ENCODE assay signal across 9 mouse cellular contexts in genomic region chr5:66075032-66075488, GRCm38 (mm10).
A peak's percentile ranks its signal among the peaks of the same experiment; 100 is the strongest.
DNase-seq lines count a peak whose midpoint lies in the region; ATAC-seq and TF ChIP-seq lines count a peak whose summit lies in the region.
"Had no signal": no experiment of that assay in that cellular context is flagged by ENCODE, and none has a peak within 500 bp of the region (broad histone marks: within the 10 kb centered on the region; RNA-seq: fewer than 3 reads in every experiment).

No protein-coding gene starts in this region.

- DNase-seq in heart, postnatal 36 days = peak; percentile 30 to 57
- peak; percentile 33 to 37 for DNase-seq in spleen, postnatal 14 days (ENCODE audit: low spot score in 2 of 2)
- DNase-seq in ovary, postnatal 14 days (ENCODE audit: low spot score) = no peak
- no peak for DNase-seq in Muller cell, postnatal 12 days (ENCODE audit: inconsistent ontology term)
- DNase-seq in adrenal gland, postnatal 36 days = no peak

- no peaks in the 10 kb centered on the region for H3K9me3 ChIP-seq in liver, embryonic 16.5 days (replicated peaks; ENCODE audit: control insufficient read depth, low read length)
- H3K9me3 ChIP-seq: embryonic facial prominence, embryonic 12.5 days; limb, embryonic 13.5 days had no signal

- H3K27me3 ChIP-seq in liver, embryonic 16.5 days (ENCODE audit: control insufficient read depth, insufficient read depth, low read depth, low read length) = no peaks in the 10 kb centered on the region
- H3K27me3 ChIP-seq: embryonic facial prominence, embryonic 12.5 days; limb, embryonic 13.5 days had no signal

- H3K4me3 ChIP-seq in bone marrow macrophage, adult 2 months (ENCODE audit: insufficient read depth, low read length) = peak overlapping the region; percentile 18; the same call in 1 of the 2 replicates
- H3K4me3 ChIP-seq in liver, embryonic 16.5 days (ENCODE audit: low read depth, low read length) = no peak overlapping the region
- H3K4me3 ChIP-seq: embryonic facial prominence, embryonic 12.5 days; limb, embryonic 13.5 days had no signal

- H3K9ac ChIP-seq in liver, embryonic 16.5 days (ENCODE audit: low read depth, low read length) = no peak overlapping the region
- H3K9ac ChIP-seq: embryonic facial prominence, embryonic 12.5 days; limb, embryonic 13.5 days had no signal

- no peaks in the 10 kb centered on the region for H3K36me3 ChIP-seq in liver, embryonic 16.5 days (ENCODE audit: control insufficient read depth, insufficient read depth)
- H3K36me3 ChIP-seq: embryonic facial prominence, embryonic 12.5 days; limb, embryonic 13.5 days had no signal

- H3K4me1 ChIP-seq in bone marrow macrophage, adult 2 months (ENCODE audit: control insufficient read depth, insufficient read depth, low read length) = peaks cover 74% of the 10 kb centered on the region
- H3K4me1 ChIP-seq in liver, embryonic 16.5 days (ENCODE audit: control insufficient read depth, low read depth, low read length) = peaks cover 28% of the 10 kb centered on the region
- H3K4me1 ChIP-seq: embryonic facial prominence, embryonic 12.5 days had no signal

- intact Hi-C loops in heart, postnatal 36 days (cut with DNase I) = no loop called here

- peak overlapping the region; percentile 95 for H3K27ac ChIP-seq in bone marrow macrophage, adult 2 months (ENCODE audit: insufficient read depth, low read depth, low read length)
- peak overlapping the region; percentile 73 for H3K27ac ChIP-seq in liver, embryonic 16.5 days (ENCODE audit: low read length)
- H3K27ac ChIP-seq: embryonic facial prominence, embryonic 12.5 days; limb, embryonic 13.5 days had no signal

- no peak overlapping the region; the same call in 1 of the 2 replicates for H3K4me2 ChIP-seq in liver, embryonic 16.5 days (ENCODE audit: low read depth, low read length)
- H3K4me2 ChIP-seq: embryonic facial prominence, embryonic 12.5 days; limb, embryonic 13.5 days had no signal

- WGBS in liver, embryonic 16.5 days (ENCODE audit: insufficient replicate concordance) = 19% methylated on average over 9 of the region's 9 CpGs

- no peak for TF ChIP-seq POLR2A in bone marrow macrophage, adult 2 months (IDR thresholded peaks at IDR 0.05; ENCODE audit: borderline replicate concordance, low read depth, low read length)

- no peak for TF ChIP-seq CTCF in bone marrow macrophage, adult 2 months (IDR thresholded peaks at IDR 0.05; ENCODE audit: low read depth, low read length)

- peak; percentile 27 for ATAC-seq in liver, embryonic 16.5 days (ENCODE audit: low read depth)

Comparison
In these comparisons a context has a peak if more than half of its experiments do, and no peak if none do; other contexts are left out.
1. DNase-seq: peak in heart, postnatal 36 days (2 of 2) and spleen, postnatal 14 days (2 of 2); none in ovary, postnatal 14 days (single experiment), Muller cell, postnatal 12 days (single experiment) and adrenal gland, postnatal 36 days (0 of 2).